Mouse (Mus musculus) urinary bladder, postnatal 14 days (tissue): ENCODE measurements around the gene Olfr923.
"Not testable (repeated sequence)": the region's sequence is repeated elsewhere in the genome, so short reads cannot be mapped to it uniquely, and the experiment has no call there.

Source experiments
- DNase-seq: peaks from one replicate; pipeline ENCODE4 v3.0.0; 2021; ENCODE audit warnings: low spot score

Olfr923 gene

DNA sequence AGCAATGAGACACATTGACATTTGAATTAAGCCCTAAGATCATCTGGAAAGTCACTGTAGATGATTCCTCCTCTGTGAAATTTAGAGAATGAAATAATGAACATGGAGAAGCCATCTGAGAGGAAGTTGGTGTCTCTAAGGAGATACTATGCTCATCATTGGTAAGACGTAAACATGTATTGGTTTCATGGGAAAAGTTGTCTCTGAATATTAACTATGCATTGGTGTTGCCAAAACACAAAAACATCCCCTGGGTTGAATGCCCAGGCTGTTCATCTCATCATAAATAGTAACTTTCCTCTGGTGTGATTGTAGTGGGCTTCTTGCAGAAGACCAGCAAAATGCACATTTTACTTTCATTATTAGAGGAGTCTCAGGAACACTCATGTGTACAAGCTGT is at the start of gene Olfr923:
Gene Olfr923, plus strand, starts transcription at position 301 of the 400 bp plus-strand sequence.
- DNase-seq = no peak

DNA sequence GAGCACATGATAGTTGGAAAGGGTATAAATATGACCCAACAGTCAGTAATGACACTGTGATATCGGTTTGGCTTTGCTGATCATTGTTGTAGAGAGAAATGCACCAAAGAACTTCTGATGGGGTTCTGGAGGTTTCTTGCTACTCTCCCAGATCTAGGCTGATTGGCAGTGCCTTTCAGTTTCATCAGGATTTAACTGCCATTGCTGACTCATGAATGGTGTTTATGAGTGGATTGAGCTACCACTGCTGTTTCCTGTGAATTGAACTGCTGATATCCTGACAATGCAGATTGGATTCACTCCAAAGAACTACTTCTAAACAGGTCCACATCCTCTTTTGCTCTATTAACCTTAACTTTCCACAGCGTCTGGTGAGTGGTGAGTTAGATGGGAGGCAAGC is 33.7 kb upstream of the Olfr923 start:
- no peak for DNase-seq

DNA sequence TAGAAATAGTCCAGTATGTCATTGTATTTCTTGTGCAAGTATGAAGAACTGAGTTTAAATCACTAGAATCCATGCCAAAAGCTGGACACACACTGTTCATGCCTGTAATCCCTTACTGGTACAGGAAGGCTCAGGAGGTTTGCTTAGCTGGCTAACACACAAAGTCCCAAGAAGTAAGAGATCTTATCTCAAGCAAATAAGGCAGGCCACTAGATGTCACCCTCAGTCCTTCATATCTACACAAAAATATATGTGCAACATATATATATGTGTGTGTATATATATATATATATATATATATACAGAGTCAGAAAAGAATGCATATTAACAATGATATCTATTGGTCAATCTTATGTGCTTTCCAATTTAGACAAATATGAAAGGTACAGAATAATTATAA is 20.6 kb upstream of the Olfr923 start:
- no peak for DNase-seq

DNA sequence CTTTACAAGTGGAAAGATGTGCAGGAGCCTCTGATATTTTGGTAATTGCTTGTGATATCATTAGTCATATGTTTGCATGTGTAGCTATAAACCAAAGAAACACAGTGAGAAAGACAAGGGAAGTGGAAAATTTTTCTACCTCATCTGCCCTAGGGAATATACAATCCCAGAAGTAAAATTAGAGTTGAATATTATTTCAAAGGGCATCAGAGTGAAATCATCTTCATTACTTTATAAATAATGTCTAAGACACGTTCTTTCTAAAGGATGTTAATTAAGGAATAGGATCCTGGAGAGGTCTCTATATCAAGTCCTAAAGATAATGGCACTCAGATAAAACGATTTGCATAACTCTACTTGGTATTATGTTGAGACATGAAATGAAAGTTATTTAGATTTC is 12.0 kb upstream of the Olfr923 start, which contains the start of gene Olfr922:
Gene Olfr922, plus strand, starts transcription at position 301 of the 400 bp plus-strand sequence.
- DNase-seq = no peak

DNA sequence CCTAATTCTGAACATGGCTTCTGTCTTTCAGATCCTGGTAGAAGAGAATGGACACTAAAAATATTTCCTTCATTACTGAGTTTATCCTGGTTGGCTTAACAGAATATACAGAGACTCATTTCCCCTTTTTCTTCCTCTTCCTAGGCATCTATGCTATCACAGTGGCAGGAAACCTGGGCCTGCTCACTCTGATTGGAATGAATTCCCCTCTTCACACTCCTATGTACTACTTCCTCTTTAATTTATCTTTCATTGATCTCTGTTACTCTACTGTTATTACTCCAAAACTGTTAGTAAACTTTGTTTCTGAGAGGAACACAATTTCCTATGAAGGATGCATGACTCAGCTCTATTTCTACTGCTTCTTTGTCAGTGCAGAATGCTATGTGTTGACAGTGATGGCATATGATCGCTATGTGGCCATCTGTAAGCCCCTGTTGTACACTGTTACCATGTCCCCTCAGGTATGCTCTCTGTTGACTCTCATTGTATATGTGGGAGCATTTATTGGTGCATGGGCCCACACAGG is 10.8 kb upstream of the Olfr923 start:
- no peak for DNase-seq

DNA sequence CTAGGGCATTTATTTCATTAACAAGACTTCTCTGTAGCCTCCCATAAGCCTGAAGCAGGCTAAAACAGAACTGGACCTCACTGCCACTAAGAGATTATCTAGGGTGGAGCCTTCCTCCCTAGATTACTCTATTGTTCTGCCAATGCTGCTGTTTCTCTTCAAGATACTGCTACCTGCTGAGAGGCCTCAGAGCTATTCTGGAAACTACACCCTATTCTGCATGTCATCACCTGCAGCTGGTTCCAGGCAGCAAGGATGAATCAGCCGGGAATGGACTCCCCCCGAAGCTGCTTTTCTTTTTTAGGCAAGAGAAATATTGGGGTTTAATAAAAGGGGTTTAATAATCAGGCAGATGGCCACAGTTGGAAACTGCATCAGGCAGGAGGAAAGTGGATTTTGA is 6.7 kb downstream of the Olfr923 start:
- DNase-seq = no peak

DNA sequence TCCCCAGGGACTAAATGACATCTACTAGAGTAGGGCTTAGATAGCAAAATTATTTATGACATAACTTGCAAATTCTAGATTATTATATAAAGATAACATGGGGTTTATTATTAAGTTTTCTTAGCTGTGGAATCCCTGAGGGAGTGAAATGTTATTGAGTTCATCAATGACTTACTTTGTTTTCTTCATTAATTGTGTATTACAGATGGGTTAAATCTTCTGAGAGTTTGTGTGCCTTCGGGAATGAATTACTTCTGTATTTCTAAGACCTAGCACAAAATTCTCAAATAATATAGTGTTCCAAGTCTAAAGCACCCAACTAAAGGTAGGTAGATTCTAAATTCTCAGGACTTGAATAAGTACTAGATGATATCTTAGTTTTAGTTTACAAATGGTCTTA is 17.8 kb downstream of the Olfr923 start, which contains the start of gene Olfr924:
Gene Olfr924, plus strand, starts transcription at position 301 of the 400 bp plus-strand sequence.
- DNase-seq = no peak

DNA sequence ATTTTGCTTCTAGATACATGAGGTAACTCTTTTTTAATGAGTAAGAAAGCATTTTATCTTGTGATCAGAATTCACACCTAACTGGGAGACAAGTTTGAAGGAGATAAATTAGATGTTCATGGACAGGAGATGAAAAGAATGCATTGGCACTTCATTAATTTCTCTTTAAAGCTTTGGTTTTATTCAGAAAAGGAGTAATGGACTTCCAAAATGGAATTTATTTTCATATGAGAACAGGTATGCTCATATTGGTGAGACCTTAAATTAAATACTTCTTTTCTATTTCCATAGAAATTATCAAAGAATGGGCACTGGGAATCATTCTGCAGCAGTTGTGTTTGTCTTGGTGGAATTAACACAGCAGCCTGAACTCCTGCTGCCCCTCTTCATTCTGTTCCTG is 28.4 kb downstream of the Olfr923 start, which contains the start of gene Olfr26:
Gene Olfr26, plus strand, starts transcription at position 301 of the 400 bp plus-strand sequence.
- DNase-seq = no peak

DNA sequence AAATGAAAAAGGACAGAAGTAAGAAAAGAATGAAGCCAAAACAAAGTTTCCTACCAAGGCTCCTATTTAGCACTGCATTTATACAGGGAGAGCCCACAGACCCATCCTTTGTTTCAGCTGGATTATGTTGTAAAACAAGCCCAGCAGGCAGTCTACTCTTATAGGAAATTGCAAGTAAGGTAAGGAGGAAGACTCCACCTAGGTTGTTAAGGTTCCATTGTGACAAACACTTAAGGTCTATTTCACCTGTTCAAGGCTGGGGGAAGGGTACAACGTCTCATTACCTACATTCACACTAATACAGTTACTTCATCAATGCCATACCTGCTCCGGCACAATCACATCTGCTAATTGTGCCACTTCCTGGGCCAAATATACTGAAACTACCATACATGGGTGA is 48.5 kb downstream of the Olfr923 start:
- DNase-seq = not testable (repeated sequence)

DNA sequence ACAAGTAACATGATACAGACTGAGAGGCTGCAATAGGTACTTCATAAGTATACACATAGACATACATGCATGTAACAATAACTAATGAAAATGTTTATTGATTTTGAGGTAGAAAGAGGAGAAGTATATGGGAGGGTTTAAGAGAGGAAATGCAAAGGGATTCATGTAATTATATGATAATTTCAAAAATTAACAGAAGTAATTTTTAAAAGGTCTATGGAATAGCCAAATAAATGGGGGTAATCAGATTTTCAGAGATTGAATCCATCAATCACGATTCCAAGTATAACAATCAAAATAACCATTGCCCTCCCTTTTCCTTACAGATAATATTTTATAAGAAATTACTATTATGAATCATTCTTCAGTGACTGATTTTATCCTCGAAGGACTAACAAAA is 50.5 kb downstream of the Olfr923 start, which contains the start of gene Olfr926:
Gene Olfr926, plus strand, starts transcription at position 301 of the 400 bp plus-strand sequence.
- DNase-seq = no peak
